ENCODE assay signal across 23 mouse cellular contexts in the genomic region with DNA sequence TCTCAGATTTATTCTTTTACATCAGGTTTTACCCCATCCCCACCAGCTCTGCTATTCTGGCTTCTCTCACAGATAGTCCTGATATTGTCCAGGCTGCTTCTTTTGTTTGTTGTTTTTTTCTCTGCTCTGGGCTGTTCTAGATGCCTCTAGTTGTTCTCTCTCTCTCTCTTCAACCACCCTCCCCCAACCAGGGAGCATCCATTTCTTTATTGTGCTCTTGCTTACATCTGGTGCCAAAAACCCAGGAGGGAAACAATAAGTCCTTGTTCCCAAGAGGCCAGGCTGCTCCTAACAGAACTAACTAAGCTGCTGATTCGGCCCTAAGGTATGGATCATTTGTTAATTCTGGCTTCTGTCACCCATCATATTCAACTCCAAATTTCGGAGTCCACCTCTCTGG. TPM values are rescaled to one million over a fixed set of nuclear protein-coding genes. Genes with fewer than 3 reads are reported as not detected.
DNase-seq lines count a peak whose midpoint lies in the region; ATAC-seq and TF ChIP-seq lines count a peak whose summit lies in the region.
"Had no signal": no experiment of that assay in that cellular context is flagged by ENCODE, and none has a peak within 500 bp of the region (broad histone marks: within the 10 kb centered on the region; RNA-seq: fewer than 3 reads in every experiment).

No protein-coding gene starts in this region.

- ATAC-seq in midbrain, embryonic 11.5 days (ENCODE audit: low FRiP score) = no peak
- no peak for ATAC-seq in midbrain, postnatal 0 days (ENCODE audit: low FRiP score)
- ATAC-seq: CD4-positive, CD25-positive, alpha-beta regulatory T cell, adult 4 months; forebrain, embryonic 15.5 days; hindbrain, embryonic 16.5 days; inflammation-experienced regulatory T-cells, adult 6 months had no signal

- DNase-seq in cerebellum, adult 2 months = peak in 1 of 2 experiments; percentile 9
- DNase-seq in cerebellum, adult 18-20 months = no peak
- DNase-seq in layer of hippocampus, adult 11-12 months (ENCODE audit: low spot score) = peak; percentile 25
- DNase-seq in layer of hippocampus, postnatal 14 days (ENCODE audit: low spot score in 2 of 2) = no peak
- peak; percentile 44 for DNase-seq in midbrain, embryonic 11.5 days (ENCODE audit: low spot score, missing footprints)
- no peak for DNase-seq in midbrain, postnatal 0 days (ENCODE audit: low spot score)
- DNase-seq in telencephalon, adult 2 months (ENCODE audit: low read depth, low spot score) = peak; percentile 51
- no peak for DNase-seq in right cerebral cortex, adult 18-20 months
- DNase-seq: adrenal gland, postnatal 10 days; B cell, adult 2 months; cerebellum, adult 8-10 months; gastrocnemius, adult 2 months; gastrocnemius, postnatal 36 days; heart, adult 11 months; heart, postnatal 4 days had no signal

- no peaks in the 10 kb centered on the region for H3K4me1 ChIP-seq in cerebellum, adult 2 months (ENCODE audit: control insufficient read depth, insufficient read depth, low read length)
- no peaks in the 10 kb centered on the region for H3K4me1 ChIP-seq in midbrain, embryonic 11.5 days (ENCODE audit: control insufficient read depth, insufficient read depth, low read length)
- H3K4me1 ChIP-seq in midbrain, postnatal 0 days (ENCODE audit: insufficient read depth, low read length) = no peaks in the 10 kb centered on the region
- H3K4me1 ChIP-seq: embryonic facial prominence, embryonic 12.5 days; forebrain, embryonic 15.5 days; heart, embryonic 13.5 days; hindbrain, embryonic 12.5 days had no signal

- H3K4me2 ChIP-seq in midbrain, embryonic 11.5 days = no peak overlapping the region
- H3K4me2 ChIP-seq in midbrain, postnatal 0 days (ENCODE audit: low read depth, low read length, poor library complexity, severe bottlenecking) = no peak overlapping the region
- H3K4me2 ChIP-seq: embryonic facial prominence, embryonic 12.5 days; forebrain, embryonic 15.5 days; heart, embryonic 13.5 days; hindbrain, embryonic 12.5 days had no signal

- TF ChIP-seq CTCF in cerebellum, adult 2 months (IDR thresholded peaks at IDR 0.05; ENCODE audit: borderline replicate concordance, insufficient read depth, low read depth, low read length) = no peak
- TF ChIP-seq CTCF in midbrain, postnatal 0 days (IDR thresholded peaks at IDR 0.05) = no peak

- no peaks in the 10 kb centered on the region for H3K27me3 ChIP-seq in cerebellum, adult 2 months (ENCODE audit: control insufficient read depth, insufficient read depth, low read length)
- no peaks in the 10 kb centered on the region for H3K27me3 ChIP-seq in midbrain, embryonic 11.5 days (ENCODE audit: control insufficient read depth, insufficient read depth, low read length)
- no peaks in the 10 kb centered on the region for H3K27me3 ChIP-seq in midbrain, postnatal 0 days (ENCODE audit: insufficient read depth, low read length)
- H3K27me3 ChIP-seq: embryonic facial prominence, embryonic 12.5 days; forebrain, embryonic 15.5 days; heart, embryonic 13.5 days; hindbrain, embryonic 12.5 days had no signal

- H3K9ac ChIP-seq in midbrain, embryonic 11.5 days (ENCODE audit: low read length) = no peak overlapping the region
- H3K9ac ChIP-seq in midbrain, postnatal 0 days (replicated peaks; ENCODE audit: low read length, poor library complexity, severe bottlenecking) = no peak overlapping the region
- H3K9ac ChIP-seq: embryonic facial prominence, embryonic 12.5 days; forebrain, embryonic 15.5 days; heart, embryonic 13.5 days; hindbrain, embryonic 12.5 days had no signal

- H3K27ac ChIP-seq in cerebellum, adult 2 months (ENCODE audit: insufficient read depth, low read length) = peak overlapping the region; percentile 4; the same call in 1 of the 2 replicates
- no peak overlapping the region for H3K27ac ChIP-seq in midbrain, embryonic 11.5 days (ENCODE audit: low read depth, low read length)
- H3K27ac ChIP-seq in midbrain, postnatal 0 days (ENCODE audit: low read depth, low read length) = no peak overlapping the region
- H3K27ac ChIP-seq: embryonic facial prominence, embryonic 12.5 days; forebrain, embryonic 15.5 days; gastrocnemius, adult 2 months; heart, embryonic 13.5 days; hindbrain, embryonic 12.5 days had no signal

- no peak overlapping the region for H3K4me3 ChIP-seq in cerebellum, adult 2 months (replicated peaks; ENCODE audit: insufficient read depth, low read depth, low read length)
- no peak overlapping the region for H3K4me3 ChIP-seq in midbrain, embryonic 11.5 days (ENCODE audit: low read depth, low read length)
- no peak overlapping the region for H3K4me3 ChIP-seq in midbrain, postnatal 0 days (ENCODE audit: low read depth, low read length)
- H3K4me3 ChIP-seq: embryonic facial prominence, embryonic 12.5 days; forebrain, embryonic 15.5 days; gastrocnemius, adult 2 months; heart, embryonic 13.5 days; hindbrain, embryonic 12.5 days had no signal

- no peaks in the 10 kb centered on the region for H3K9me3 ChIP-seq in midbrain, embryonic 11.5 days (ENCODE audit: control insufficient read depth, low read length)
- H3K9me3 ChIP-seq in midbrain, postnatal 0 days (ENCODE audit: low read length) = no peaks in the 10 kb centered on the region
- H3K9me3 ChIP-seq: embryonic facial prominence, embryonic 12.5 days; forebrain, embryonic 15.5 days; heart, embryonic 13.5 days; hindbrain, embryonic 12.5 days had no signal

- H3K36me3 ChIP-seq in midbrain, embryonic 11.5 days (ENCODE audit: control insufficient read depth, insufficient read depth, low read length) = no peaks in the 10 kb centered on the region
- no peaks in the 10 kb centered on the region for H3K36me3 ChIP-seq in midbrain, postnatal 0 days (ENCODE audit: insufficient read depth, low read length)
- H3K36me3 ChIP-seq: embryonic facial prominence, embryonic 12.5 days; forebrain, embryonic 15.5 days; G1E; heart, embryonic 13.5 days; hindbrain, embryonic 12.5 days had no signal

- TF ChIP-seq POLR2A in cerebellum, adult 2 months (IDR thresholded peaks at IDR 0.05; ENCODE audit: borderline replicate concordance, insufficient read depth, low read length) = no peak

- WGBS in cerebellum, adult 2 months = 43% methylated on average over 2 of the region's 2 CpGs
- WGBS in midbrain, embryonic 11.5 days = 65% methylated on average over 2 of the region's 2 CpGs
- 57% methylated on average over 2 of the region's 2 CpGs for WGBS in midbrain, postnatal 0 days

RNA-seq across cellular contexts. Expression of a gene that starts 19.2 kb away (rescaled TPM):
- 17.4 and 26.5 TPM in 2 replicates for polyA plus RNA-seq in cerebellum, adult 2 months (2012; rRNA removed)
- total RNA-seq in layer of hippocampus, postnatal 14 days (2021) = 10 to 100 TPM; 45.5 to 54.8 TPM
- 21.3 and 21.9 TPM in 2 replicates for polyA plus RNA-seq in midbrain, embryonic 11.5 days (2014; fragmentation: Nextera tagmentation; extraction: Ambion mirVana)
- 31.8 and 35.3 TPM in 2 replicates for total RNA-seq in midbrain, postnatal 0 days (2014; rRNA removed)
- 25.3 and 28.9 TPM in 2 replicates for polyA plus RNA-seq in midbrain, postnatal 0 days (2015; fragmentation: Nextera tagmentation; extraction: Ambion mirVana)
- polyA plus RNA-seq: CD4-positive, CD25-positive, alpha-beta regulatory T cell, adult 4 months; G1E; inflammation-experienced regulatory T-cells, adult 6 months had no signal

Comparison
In these comparisons a context has a peak if more than half of its experiments do, and no peak if none do; other contexts are left out.
1. DNase-seq: peak in layer of hippocampus, adult 11-12 months (single experiment), midbrain, embryonic 11.5 days (single experiment) and telencephalon, adult 2 months (single experiment); none in cerebellum, adult 18-20 months (0 of 2), layer of hippocampus, postnatal 14 days (0 of 2), midbrain, postnatal 0 days (single experiment) and right cerebral cortex, adult 18-20 months (single experiment).